Mouse (Mus musculus): ENCODE measurements around the gene Fam219a.
A peak's percentile ranks its signal among the peaks of the same experiment; 100 is the strongest.

Gene Fam219a

GRCm38 (mm10) chr4:41569411-41569885 lies at the start of gene Fam219a, which contains the start of gene Dnaic1:
Gene Fam219a, minus strand, starts transcription at chr4:41569538.
Gene Dnaic1, plus strand, starts transcription at chr4:41569775.
- DNase-seq, result peak; percentile 99

DNA sequence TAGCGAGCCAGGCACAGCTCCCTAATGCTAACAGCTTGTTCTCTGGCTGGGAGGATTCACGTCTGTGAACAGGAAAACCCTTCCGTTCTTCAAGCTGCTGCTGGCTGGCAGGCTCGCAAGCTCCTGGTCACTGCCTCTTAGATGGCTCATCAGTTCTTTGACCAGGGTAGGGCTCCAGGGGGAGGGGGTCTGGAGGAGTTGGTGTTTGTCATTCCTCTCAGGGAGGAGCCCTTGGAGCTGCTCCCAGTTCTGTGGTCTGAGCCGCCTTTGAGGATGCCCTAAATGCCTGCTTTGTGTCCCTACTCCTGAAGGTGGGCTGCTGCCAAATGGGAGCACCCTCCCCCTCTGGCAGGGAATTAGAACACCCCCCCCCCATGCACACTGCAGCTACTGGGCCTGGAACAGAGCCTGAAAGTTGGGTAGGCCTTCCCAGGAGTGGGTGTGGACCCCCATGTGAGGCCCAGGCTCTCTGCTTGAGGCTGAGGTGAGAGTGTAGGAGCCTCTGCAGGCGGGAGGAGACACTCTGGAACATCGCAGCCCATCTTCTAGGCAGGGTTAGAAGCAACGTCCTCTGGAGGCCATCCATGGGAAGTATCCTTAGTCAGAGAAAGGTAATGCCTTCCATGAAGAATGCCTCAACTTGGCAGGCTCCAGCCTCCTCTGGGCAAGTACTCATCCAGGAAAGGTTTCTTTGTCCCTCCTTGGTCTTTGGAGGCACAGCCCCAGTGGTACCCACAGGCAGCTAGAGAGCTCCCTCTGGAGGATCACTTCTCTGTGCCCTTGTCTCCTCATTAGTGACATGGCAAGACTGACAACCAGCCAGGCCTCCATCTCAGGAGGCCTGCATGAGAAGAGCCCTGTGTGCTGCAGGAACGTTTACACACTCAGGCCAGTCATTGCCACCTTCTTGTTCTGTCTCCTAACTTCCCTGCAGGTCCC lies 46.6 kb upstream of the Fam219a start:
- no peak for DNase-seq

GRCm38 (mm10) chr4:41614156-41614555 lies 44.8 kb upstream of the Fam219a start:
- peak; percentile 51 to 79 for DNase-seq

GRCm38 (mm10) chr4:41612166-41612565 lies 42.8 kb upstream of the Fam219a start:
- DNase-seq, result no peak

- no peak for DNase-seq
Measured at GRCm38 (mm10) chr4:41610594-41610980, 41.2 kb upstream of the Fam219a start.

DNA sequence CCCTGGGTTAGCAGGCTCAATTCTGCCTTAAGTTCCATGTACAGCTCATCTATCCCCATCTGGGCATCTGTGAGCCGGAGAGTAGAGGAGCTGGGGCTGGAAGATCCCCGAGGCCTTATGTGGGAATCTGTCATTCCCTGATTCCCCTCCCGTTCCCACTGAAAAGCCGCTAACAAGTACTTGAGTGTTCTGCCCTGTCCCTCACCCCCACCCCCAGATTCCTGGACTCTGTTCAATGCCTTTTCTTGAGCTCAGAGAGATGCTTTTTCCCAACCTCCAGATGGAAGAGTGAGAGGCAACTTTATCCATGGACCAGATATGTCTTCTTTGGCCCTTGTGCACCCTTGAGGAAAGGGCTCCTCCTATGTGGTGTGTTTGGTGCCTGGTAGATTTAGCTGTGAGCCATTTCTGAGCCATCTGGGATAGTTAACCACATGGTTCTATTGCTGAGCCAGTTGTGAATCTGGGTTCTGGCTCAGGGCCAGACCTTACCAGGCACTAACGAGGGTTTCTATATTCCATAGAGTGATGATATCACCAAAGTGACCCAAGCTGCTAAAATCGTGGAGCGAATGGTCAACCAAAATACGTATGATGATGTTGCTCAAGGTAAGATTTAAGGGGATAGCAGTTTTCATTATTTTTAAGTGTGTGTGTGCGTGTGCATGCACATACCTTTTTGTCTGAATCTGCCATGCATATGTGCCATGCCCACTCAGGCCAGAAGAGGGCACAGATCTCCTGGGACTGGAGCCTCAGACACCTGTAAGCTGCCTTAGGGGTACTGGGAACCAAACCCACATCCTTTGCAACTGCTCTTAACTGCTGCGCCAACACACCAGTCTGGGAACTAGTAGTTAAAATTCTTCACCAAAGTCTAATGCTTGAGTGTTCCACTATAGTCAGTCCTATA lies 40.6 kb upstream of the Fam219a start:
- no peak for DNase-seq

DNA sequence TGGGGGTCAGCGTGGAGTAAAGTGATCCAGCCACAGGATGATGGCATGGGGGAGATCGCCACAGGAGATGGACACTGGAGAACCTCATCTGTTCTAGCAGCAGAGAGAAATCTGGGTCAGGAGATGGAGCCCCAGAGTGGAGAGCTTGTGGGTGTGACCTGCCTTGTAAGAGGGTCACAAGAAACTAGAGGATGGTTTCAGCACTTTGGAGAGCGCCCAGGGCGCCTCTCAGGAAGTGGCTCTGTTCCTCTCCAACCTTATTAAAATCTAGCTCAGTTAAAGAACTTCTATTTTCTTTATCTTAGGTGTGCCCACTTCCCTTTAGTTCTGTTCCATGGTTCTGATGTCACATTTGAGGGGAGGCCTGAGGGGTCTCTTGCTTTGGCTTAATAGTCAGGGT lies 37.4 kb upstream of the Fam219a start:
- DNase-seq, result peak; percentile 22 to 61

- peak in 1 of 2 experiments; percentile 22 for DNase-seq
Measured at GRCm38 (mm10) chr4:41604476-41605396, 35.4 kb upstream of the Fam219a start.

DNA sequence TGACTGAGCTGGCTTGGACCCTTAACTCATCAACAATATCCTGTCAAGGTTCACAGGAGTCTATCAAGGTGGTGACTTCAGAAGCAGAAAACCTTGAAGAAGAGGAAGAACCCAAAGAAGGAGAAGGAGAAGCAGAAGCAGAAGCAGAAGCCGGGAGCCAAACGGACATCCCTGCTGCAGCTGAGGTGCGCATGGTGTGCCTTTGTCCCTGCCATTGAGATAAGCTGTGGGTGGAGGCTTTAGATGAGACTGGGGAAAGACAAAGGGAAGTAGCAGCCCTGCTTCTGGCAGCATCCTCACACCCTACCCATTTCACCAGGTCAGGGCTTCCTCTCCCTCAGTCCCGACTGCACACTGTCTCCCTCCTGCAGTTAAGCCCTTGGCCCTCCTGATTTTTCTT lies 33.5 kb upstream of the Fam219a start:
- DNase-seq, result no peak

GRCm38 (mm10) chr4:41583353-41583752 lies 14.0 kb upstream of the Fam219a start:
- DNase-seq, result no peak

GRCm38 (mm10) chr4:41575914-41576313 lies 6.6 kb upstream of the Fam219a start:
- no peak for DNase-seq

DNA sequence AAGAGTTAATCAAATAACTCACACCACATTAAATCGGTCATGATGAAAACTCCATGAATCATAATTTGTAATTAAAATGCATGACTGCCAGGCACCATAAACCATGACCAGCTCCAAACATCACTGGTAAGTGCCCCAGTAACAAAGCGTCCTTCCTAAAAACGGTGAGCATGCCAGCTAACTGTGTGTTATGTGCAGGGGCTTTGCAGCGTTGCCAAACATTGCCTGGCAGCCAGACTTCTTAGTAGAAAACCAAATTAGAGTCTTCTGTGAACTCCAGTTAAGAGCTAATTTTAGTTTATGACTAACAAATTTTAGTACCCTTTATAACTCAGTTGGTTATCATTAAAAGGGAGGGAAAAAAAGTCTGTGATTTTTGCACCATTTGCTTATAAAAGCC lies 4.2 kb upstream of the Fam219a start:
- DNase-seq, result no peak

DNA sequence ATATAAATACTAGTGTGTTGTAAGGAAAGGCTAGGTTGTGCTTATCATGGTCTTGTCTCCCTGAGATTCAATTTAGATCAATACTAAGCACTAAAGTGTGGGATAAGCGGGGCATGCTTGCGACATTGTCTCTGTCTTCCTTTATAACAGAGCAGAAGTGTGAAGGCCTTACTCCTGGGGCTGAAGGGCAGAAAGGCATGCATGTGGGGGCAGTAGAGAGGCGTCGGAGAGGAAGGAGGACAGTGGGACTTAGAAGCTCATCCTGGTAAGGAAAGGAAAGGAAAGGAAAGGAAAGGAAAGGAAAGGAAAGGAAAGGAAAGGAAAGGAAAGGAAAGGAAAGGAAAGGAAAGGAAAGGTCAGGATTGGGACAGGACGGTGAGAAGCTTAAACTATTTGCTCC lies 2.2 kb upstream of the Fam219a start:
- no peak for DNase-seq

DNA sequence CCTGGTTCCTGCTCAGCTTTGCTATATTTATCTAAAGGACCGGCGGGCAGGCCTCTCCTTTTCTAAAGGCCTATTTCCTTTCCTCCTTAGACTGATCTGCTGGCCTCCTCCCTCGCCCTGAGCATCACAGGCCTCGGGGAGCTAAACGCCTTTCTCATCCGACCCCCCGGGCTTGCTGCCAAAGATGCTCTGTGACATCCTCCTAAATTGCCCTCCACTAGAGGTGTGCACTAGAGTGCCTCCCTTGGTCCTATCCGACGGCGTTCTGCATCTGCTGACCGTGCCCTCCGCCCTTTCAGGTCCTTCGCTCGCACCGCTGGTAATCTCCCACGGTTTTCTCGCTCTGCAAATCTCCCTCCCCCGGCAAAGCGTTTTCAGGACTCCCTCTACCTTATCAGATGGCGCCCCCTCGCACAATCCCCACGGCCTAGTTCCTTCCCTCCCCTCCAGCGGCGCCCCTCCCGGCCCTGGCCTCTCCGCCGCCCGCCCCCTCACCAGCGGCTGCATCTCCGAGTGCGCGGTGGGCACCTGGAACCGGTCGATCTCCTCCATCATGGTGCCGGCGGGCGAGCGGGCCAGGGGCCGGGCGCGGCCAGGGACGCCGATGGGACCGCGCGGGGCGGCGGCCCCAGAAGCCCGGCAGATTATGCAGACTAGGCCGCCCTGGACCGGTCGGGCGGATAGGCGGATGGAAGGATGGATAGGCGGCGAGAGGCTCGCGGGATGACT lies 492 bp downstream of the Fam219a start:
- peak; percentile 34 to 36 for DNase-seq

GRCm38 (mm10) chr4:41568239-41568638 lies 1.1 kb downstream of the Fam219a start:
- peak in 1 of 2 experiments; percentile 46 for DNase-seq

- no peak for DNase-seq
Measured at GRCm38 (mm10) chr4:41566123-41566522, 3.2 kb downstream of the Fam219a start.

GRCm38 (mm10) chr4:41563297-41563696 lies 6.0 kb downstream of the Fam219a start:
- no peak for DNase-seq

GRCm38 (mm10) chr4:41557092-41557491 lies 12.2 kb downstream of the Fam219a start:
- DNase-seq, result no peak

- no peak for DNase-seq
Measured at GRCm38 (mm10) chr4:41556311-41556953, 12.9 kb downstream of the Fam219a start.

DNA sequence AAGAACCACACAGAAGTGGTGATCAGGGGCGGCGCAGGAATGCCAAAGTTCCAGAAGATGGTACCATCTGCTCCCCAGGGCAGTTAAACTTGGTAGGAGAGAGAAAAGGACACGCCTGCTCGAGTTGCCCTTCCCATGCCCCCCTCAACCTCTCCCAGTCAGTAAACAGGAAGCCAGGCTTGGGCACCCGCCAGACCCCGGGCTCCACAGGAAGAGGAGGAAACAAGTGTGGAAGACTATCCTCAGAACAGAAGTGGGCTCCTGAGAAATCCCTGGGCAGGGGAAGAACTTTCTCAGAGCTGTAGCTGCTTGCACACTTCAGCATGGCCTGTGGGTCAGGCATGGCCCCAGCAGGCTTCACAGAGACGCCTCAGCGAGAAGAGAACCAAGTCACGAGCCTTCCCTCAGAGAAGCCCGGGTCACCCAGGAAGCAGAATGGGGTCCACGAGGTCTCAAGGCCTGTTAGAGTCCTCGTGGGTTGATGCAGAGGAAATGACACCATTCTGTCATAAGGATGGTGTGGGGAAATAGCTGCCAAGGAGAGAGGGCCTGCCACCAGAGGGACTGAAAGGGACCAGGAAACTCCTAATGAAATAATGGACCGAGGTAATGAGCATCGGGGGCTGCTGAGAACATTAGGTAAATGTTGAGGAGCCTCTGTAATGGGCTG lies 14.2 kb downstream of the Fam219a start:
- peak; percentile 70 to 75 for DNase-seq

Data from kidney, adult 8-10 months (tissue).